Comparison of ENCODE assay signal across 10 mouse cellular contexts in genomic region chr4:131657922-131658321, GRCm38 (mm10).
DNase-seq lines count a peak whose midpoint lies in the region; ATAC-seq lines count a peak whose summit lies in the region.
"Had no signal": no experiment of that assay in that cellular context is flagged by ENCODE, and none has a peak within 500 bp of the region (broad histone marks: within the 10 kb centered on the region; RNA-seq: fewer than 3 reads in every experiment).

No protein-coding gene starts in this region.

- no peak overlapping the region for H3K27ac ChIP-seq in hindbrain, embryonic 10.5 days
- no peak overlapping the region for H3K27ac ChIP-seq in hindbrain, embryonic 14.5 days
- H3K27ac ChIP-seq: midbrain, embryonic 15.5 days had no signal

- H3K27me3 ChIP-seq in hindbrain, embryonic 10.5 days (ENCODE audit: insufficient read depth, poor library complexity, severe bottlenecking) = no peaks in the 10 kb centered on the region
- no peaks in the 10 kb centered on the region for H3K27me3 ChIP-seq in hindbrain, embryonic 14.5 days (ENCODE audit: control insufficient read depth, insufficient read depth, low read length)
- H3K27me3 ChIP-seq: midbrain, embryonic 15.5 days had no signal

- H3K9me3 ChIP-seq in hindbrain, embryonic 10.5 days = no peaks in the 10 kb centered on the region
- no peaks in the 10 kb centered on the region for H3K9me3 ChIP-seq in hindbrain, embryonic 14.5 days (ENCODE audit: control insufficient read depth, low read length)
- H3K9me3 ChIP-seq: midbrain, embryonic 15.5 days had no signal

- WGBS in hindbrain, embryonic 10.5 days = 27% methylated on average over 10 of the region's 10 CpGs
- 24% methylated on average over 10 of the region's 10 CpGs for WGBS in hindbrain, embryonic 14.5 days

- H3K4me1 ChIP-seq in hindbrain, embryonic 10.5 days (replicated peaks) = peaks cover 6% of the 10 kb centered on the region; the same call in 1 of the 2 replicates
- peaks cover 8% of the 10 kb centered on the region; the same call in 1 of the 2 replicates for H3K4me1 ChIP-seq in hindbrain, embryonic 14.5 days (replicated peaks; ENCODE audit: control insufficient read depth, insufficient read depth, low read length)
- H3K4me1 ChIP-seq: midbrain, embryonic 15.5 days had no signal

- no peak overlapping the region for H3K9ac ChIP-seq in hindbrain, embryonic 14.5 days
- H3K9ac ChIP-seq: forebrain, postnatal 0 days; midbrain, embryonic 15.5 days had no signal

- H3K36me3 ChIP-seq in hindbrain, embryonic 10.5 days = no peaks in the 10 kb centered on the region
- no peaks in the 10 kb centered on the region for H3K36me3 ChIP-seq in hindbrain, embryonic 14.5 days (replicated peaks; ENCODE audit: control insufficient read depth, insufficient read depth)
- H3K36me3 ChIP-seq: midbrain, embryonic 15.5 days had no signal

- no peak overlapping the region for H3K4me3 ChIP-seq in hindbrain, embryonic 10.5 days
- no peak overlapping the region for H3K4me3 ChIP-seq in hindbrain, embryonic 14.5 days (replicated peaks; ENCODE audit: low read length)
- H3K4me3 ChIP-seq: midbrain, embryonic 15.5 days had no signal

- H3K4me2 ChIP-seq in hindbrain, embryonic 14.5 days (replicated peaks) = no peak overlapping the region
- H3K4me2 ChIP-seq: midbrain, embryonic 15.5 days had no signal

- DNase-seq in hindbrain, embryonic 10.5 days (ENCODE audit: low spot score) = peak; percentile 38
- no peak for DNase-seq in hindbrain, embryonic 14.5 days (ENCODE audit: low spot score)
- DNase-seq in urinary bladder, postnatal 25 days (ENCODE audit: low spot score) = peak; percentile 30
- DNase-seq in urinary bladder, postnatal 10 days (ENCODE audit: low spot score) = no peak
- DNase-seq in kidney, postnatal 36 days = peak; percentile 23 to 76
- DNase-seq in left cerebral cortex, adult 11 months (ENCODE audit: low spot score) = no peak
- DNase-seq in heart, adult 9 months (ENCODE audit: low spot score in 2 of 2) = no peak
- DNase-seq: forebrain, postnatal 0 days had no signal

- ATAC-seq in hindbrain, embryonic 14.5 days (ENCODE audit: low FRiP score) = no peak
- ATAC-seq in activated CD4-positive, CD25-positive, alpha-beta regulatory T cell, adult 4 months = no peak
- ATAC-seq: forebrain, postnatal 0 days; midbrain, embryonic 15.5 days had no signal

Comparison
In these comparisons a context has a peak if more than half of its experiments do, and no peak if none do; other contexts are left out.
1. DNase-seq: peak in hindbrain, embryonic 10.5 days (single experiment), urinary bladder, postnatal 25 days (single experiment) and kidney, postnatal 36 days (2 of 2); none in hindbrain, embryonic 14.5 days (single experiment), urinary bladder, postnatal 10 days (single experiment), left cerebral cortex, adult 11 months (single experiment) and heart, adult 9 months (0 of 2).